Mouse (Mus musculus) heart, adult 2 months (tissue): Measurements from ENCODE around the gene Cemip2.

Experiments
- CTCF ChIP-seq: fragments of 200-600 bp; IDR thresholded peaks from 2 replicates; pipeline ENCODE4 v1.8.1; 2022; ENCODE audit warnings: antibody characterized with exemption, mild to moderate bottlenecking, moderate library complexity
- POLR2A ChIP-seq: fragments of 200-500 bp; IDR thresholded peaks from 2 replicates; pipeline ENCODE4 v1.6.1; 2011; ENCODE audit warnings: mild to moderate bottlenecking, low read depth, low read length, control low read depth; ENCODE audit not compliant: insufficient read depth

DNA sequence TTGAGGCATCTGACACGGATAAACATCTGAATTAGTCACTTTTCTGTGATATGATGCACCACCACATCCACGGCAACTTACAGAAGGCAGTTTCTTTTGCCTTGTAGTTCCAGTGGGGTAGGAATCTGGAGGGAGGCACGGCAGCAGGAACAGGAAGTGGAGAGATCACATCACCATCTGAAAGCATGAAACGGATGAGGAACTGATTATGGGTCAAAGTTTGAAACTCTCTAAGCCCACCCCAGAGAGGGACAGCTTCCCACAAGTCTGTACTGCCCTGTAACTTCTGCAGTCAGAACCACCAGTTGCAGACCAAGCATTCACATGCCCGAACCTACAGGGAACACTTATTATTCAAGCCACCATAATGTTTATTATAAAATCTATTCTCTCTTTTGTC, 117.4 kb downstream of the Cemip2 start:
- TF ChIP-seq CTCF (no peak), POLR2A (no peak)
